Mouse (Mus musculus) inflammation-experienced regulatory T-cells, adult 6 months (primary cell): Measurements from ENCODE around the gene Nradd. TPM values are rescaled to one million over a fixed set of nuclear protein-coding genes. Genes with fewer than 3 reads are reported as not detected.

Experiments used
- ATAC-seq: one replicate; pipeline ENCODE4 v1.8.0; 2017
- polyA plus RNA-seq, 3 experiments: library from polyadenylated mRNA; unstranded; fragments of 100-300 nt; shearing (Covaris generic); gene quantifications; one replicate each; pipeline ENCODE4 v1.2.1; 2017

Nradd gene
- polyA plus RNA-seq, 3 experiments from 2014 or later = 2.4 to 6.2 (median 3.8) TPM

- ATAC-seq = no peak
Observed at GRCm38 (mm10) chr9:110583521-110583920, 40.7 kb downstream of the Nradd start.

- ATAC-seq = no peak
Observed at GRCm38 (mm10) chr9:110582161-110582560, 42.1 kb downstream of the Nradd start.

Other genes starting within 250 kb of the Nradd start
- gene Ptpn23, start 216.2 kb downstream of the Nradd start, polyA plus RNA-seq = 1 to 10 TPM; 4.4 to 5.9 (median 4.7) TPM
- 1 to 10 TPM in 1 of 3 experiments, not detected in 2; 5.1 TPM for gene Ngp, start 204.7 kb downstream of the Nradd start, polyA plus RNA-seq
- 10 to 100 TPM; 10.7 to 16.2 (median 12.3) TPM for gene Klhl18, start 147.8 kb downstream of the Nradd start, polyA plus RNA-seq
- under 1 TPM; 0.53 to 0.95 (median 0.75) TPM for gene Kif9, start 147.5 kb downstream of the Nradd start, polyA plus RNA-seq
- 10 to 100 TPM; 33.9 to 60.5 (median 44.9) TPM for gene Setd2, start 91.9 kb downstream of the Nradd start, polyA plus RNA-seq
- 10 to 100 TPM; 20.0 to 42.0 (median 21.1) TPM for gene Nbeal2, start 29.7 kb upstream of the Nradd start, polyA plus RNA-seq
- 100 to 1,000 TPM; 222 to 259 (median 234) TPM for gene Ccdc12, start 32.1 kb upstream of the Nradd start, polyA plus RNA-seq
- not detected for gene Myl3, start 117.4 kb upstream of the Nradd start, polyA plus RNA-seq
- not detected for gene Pth1r, start 122.7 kb upstream of the Nradd start, polyA plus RNA-seq
- not detected for gene Prss42, start 173.7 kb upstream of the Nradd start, polyA plus RNA-seq
- gene Prss44, start 189.5 kb upstream of the Nradd start, polyA plus RNA-seq = not detected
- not detected for gene Prss43, start 202.2 kb upstream of the Nradd start, polyA plus RNA-seq
- gene Prss45, start 210.1 kb upstream of the Nradd start, polyA plus RNA-seq = not detected
- gene Prss46, start 220.1 kb upstream of the Nradd start, polyA plus RNA-seq = not detected
- gene Prss50, start 233.5 kb upstream of the Nradd start, polyA plus RNA-seq = not detected